Mouse (Mus musculus) layer of hippocampus, postnatal 10 days (tissue): ENCODE data around the gene Dars2. TPM values are rescaled to one million over a fixed set of nuclear protein-coding genes. Genes with fewer than 3 reads are reported as not detected.

Source experiments
- total RNA-seq, 2 experiments: library from RNA; stranded (reverse); gene quantifications; 2 replicates each; pipeline ENCODE4 v1.2.3; 2021

The Dars2 gene
- total RNA-seq, 2 experiments from 2014 or later, result 23.7 to 24.6 TPM

Other genes starting within 250 kb of the Dars2 start
- gene Rc3h1, start 164.2 kb downstream of the Dars2 start, total RNA-seq, result 10 to 100 TPM; 39.9 to 40.2 TPM
- under 1 TPM; 0.13 to 0.59 TPM for gene Serpinc1, start 92.1 kb downstream of the Dars2 start, total RNA-seq
- 10 to 100 TPM; 19.8 to 20.0 TPM for gene Zbtb37, start 35.8 kb downstream of the Dars2 start, total RNA-seq
- 1 to 10 TPM; 2.9 to 4.3 TPM for gene Cenpl, start 55 bp upstream of the Dars2 start, total RNA-seq
- 10 to 100 TPM; 19.9 to 21.8 TPM for gene Klhl20, start 60.9 kb upstream of the Dars2 start, total RNA-seq
- gene Ankrd45, start 72.0 kb upstream of the Dars2 start, total RNA-seq, result 10 to 100 TPM; 27.1 to 29.2 TPM
- not detected for gene Tex50, start 88.7 kb upstream of the Dars2 start, total RNA-seq
- gene Prdx6, start 180.6 kb upstream of the Dars2 start, total RNA-seq, result 100 to 1,000 TPM; 214 to 229 TPM